Mouse (Mus musculus): ENCODE results near the gene Atg7. TPM values are rescaled to one million over a fixed set of nuclear protein-coding genes. Genes with fewer than 3 reads are reported as not detected.

Atg7 gene
- polyA plus RNA-seq, 1 experiment from 2014 or later, result 18.4 TPM

GRCm38 (mm10) chr6:114692691-114693090 lies 49.8 kb downstream of the Atg7 start:
- Histone ChIP-seq H3K9me3 (ENCODE audit: control insufficient read depth, low read length) (no peaks in the 10 kb centered on the region), H3K4me3 (replicated peaks; ENCODE audit: low read depth, low read length) (no peak overlapping the region), H3K4me2 (ENCODE audit: low read length) (no peak overlapping the region), H3K36me3 (ENCODE audit: control insufficient read depth, insufficient read depth, low read length) (no peaks in the 10 kb centered on the region), H3K9ac (replicated peaks; ENCODE audit: low read length) (no peak overlapping the region), H3K27ac (replicated peaks; ENCODE audit: low read depth, low read length) (peak overlapping the region; percentile 26; the same call in 1 of the 2 replicates), H3K27me3 (ENCODE audit: control insufficient read depth, insufficient read depth, low read length) (no peaks in the 10 kb centered on the region), H3K4me1 (ENCODE audit: control insufficient read depth, insufficient read depth, low read length) (no peaks in the 10 kb centered on the region)
- ATAC-seq (ENCODE audit: low FRiP score, low TSS enrichment), result no peak
- DNase-seq, result peak; percentile 49
- 78% methylated on average over 10 of the region's 10 CpGs for WGBS

GRCm38 (mm10) chr6:114697646-114698490 lies 55.0 kb downstream of the Atg7 start:
- Histone ChIP-seq H3K36me3 (ENCODE audit: control insufficient read depth, insufficient read depth, low read length) (no peaks in the 10 kb centered on the region), H3K4me2 (ENCODE audit: low read length) (no peak overlapping the region), H3K4me1 (ENCODE audit: control insufficient read depth, insufficient read depth, low read length) (no peaks in the 10 kb centered on the region), H3K27me3 (ENCODE audit: control insufficient read depth, insufficient read depth, low read length) (no peaks in the 10 kb centered on the region), H3K27ac (replicated peaks; ENCODE audit: low read depth, low read length) (no peak overlapping the region), H3K9ac (replicated peaks; ENCODE audit: low read length) (no peak overlapping the region), H3K9me3 (ENCODE audit: control insufficient read depth, low read length) (no peaks in the 10 kb centered on the region), H3K4me3 (replicated peaks; ENCODE audit: low read depth, low read length) (no peak overlapping the region)
- no peak; the same call in 1 of the 2 replicates for ATAC-seq (ENCODE audit: low FRiP score, low TSS enrichment)
- WGBS, result 43% methylated on average over 9 of the region's 9 CpGs
- peak; percentile 91 for DNase-seq

GRCm38 (mm10) chr6:114698578-114698977 lies 55.7 kb downstream of the Atg7 start:
- H3K9me3 ChIP-seq (ENCODE audit: control insufficient read depth, low read length), result no peaks in the 10 kb centered on the region
- no peaks in the 10 kb centered on the region for H3K4me1 ChIP-seq (ENCODE audit: control insufficient read depth, insufficient read depth, low read length)
- ATAC-seq (ENCODE audit: low FRiP score, low TSS enrichment) (no peak), DNase-seq (no peak)
- no peaks in the 10 kb centered on the region for H3K27me3 ChIP-seq (ENCODE audit: control insufficient read depth, insufficient read depth, low read length)
- H3K9ac ChIP-seq (replicated peaks; ENCODE audit: low read length), result no peak overlapping the region
- no peak overlapping the region for H3K4me3 ChIP-seq (replicated peaks; ENCODE audit: low read depth, low read length)
- H3K4me2 ChIP-seq (ENCODE audit: low read length), result no peak overlapping the region
- H3K27ac ChIP-seq (replicated peaks; ENCODE audit: low read depth, low read length), result no peak overlapping the region
- 65% methylated on average over 5 of the region's 5 CpGs for WGBS
- H3K36me3 ChIP-seq (ENCODE audit: control insufficient read depth, insufficient read depth, low read length), result no peaks in the 10 kb centered on the region

DNA sequence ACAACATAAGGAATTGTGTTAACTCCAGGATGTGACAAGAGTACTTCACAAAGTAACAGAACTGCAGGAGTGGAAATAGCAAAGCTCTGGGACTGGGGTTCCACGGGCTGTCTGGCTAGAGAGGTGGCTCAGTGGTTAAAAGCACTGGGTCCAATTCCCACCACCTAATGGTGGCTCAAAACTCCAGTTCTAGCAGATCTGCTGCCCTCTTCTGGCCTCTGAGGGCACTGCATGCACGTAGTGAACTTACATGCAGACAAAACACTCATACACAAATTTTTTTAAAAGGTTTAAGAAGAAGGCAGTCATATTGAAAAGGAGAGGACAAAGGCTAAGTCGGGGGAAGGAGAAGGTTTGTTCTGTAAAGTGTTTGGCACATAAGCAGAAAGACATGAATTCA lies 57.8 kb downstream of the Atg7 start:
- Histone ChIP-seq H3K4me3 (replicated peaks; ENCODE audit: low read depth, low read length) (no peak overlapping the region), H3K9ac (replicated peaks; ENCODE audit: low read length) (no peak overlapping the region), H3K4me2 (ENCODE audit: low read length) (no peak overlapping the region), H3K27me3 (ENCODE audit: control insufficient read depth, insufficient read depth, low read length) (no peaks in the 10 kb centered on the region), H3K27ac (replicated peaks; ENCODE audit: low read depth, low read length) (no peak overlapping the region), H3K9me3 (ENCODE audit: control insufficient read depth, low read length) (no peaks in the 10 kb centered on the region), H3K4me1 (ENCODE audit: control insufficient read depth, insufficient read depth, low read length) (no peaks in the 10 kb centered on the region), H3K36me3 (ENCODE audit: control insufficient read depth, insufficient read depth, low read length) (peaks cover 10% of the 10 kb centered on the region)
- 81% methylated on average over 3 of the region's 3 CpGs for WGBS
- DNase-seq (no peak), ATAC-seq (ENCODE audit: low FRiP score, low TSS enrichment) (no peak)

GRCm38 (mm10) chr6:114707032-114707431 lies 64.1 kb downstream of the Atg7 start:
- no peak for ATAC-seq (ENCODE audit: low FRiP score, low TSS enrichment)
- Histone ChIP-seq H3K27me3 (ENCODE audit: control insufficient read depth, insufficient read depth, low read length) (no peaks in the 10 kb centered on the region), H3K36me3 (ENCODE audit: control insufficient read depth, insufficient read depth, low read length) (peaks cover 15% of the 10 kb centered on the region)

DNA sequence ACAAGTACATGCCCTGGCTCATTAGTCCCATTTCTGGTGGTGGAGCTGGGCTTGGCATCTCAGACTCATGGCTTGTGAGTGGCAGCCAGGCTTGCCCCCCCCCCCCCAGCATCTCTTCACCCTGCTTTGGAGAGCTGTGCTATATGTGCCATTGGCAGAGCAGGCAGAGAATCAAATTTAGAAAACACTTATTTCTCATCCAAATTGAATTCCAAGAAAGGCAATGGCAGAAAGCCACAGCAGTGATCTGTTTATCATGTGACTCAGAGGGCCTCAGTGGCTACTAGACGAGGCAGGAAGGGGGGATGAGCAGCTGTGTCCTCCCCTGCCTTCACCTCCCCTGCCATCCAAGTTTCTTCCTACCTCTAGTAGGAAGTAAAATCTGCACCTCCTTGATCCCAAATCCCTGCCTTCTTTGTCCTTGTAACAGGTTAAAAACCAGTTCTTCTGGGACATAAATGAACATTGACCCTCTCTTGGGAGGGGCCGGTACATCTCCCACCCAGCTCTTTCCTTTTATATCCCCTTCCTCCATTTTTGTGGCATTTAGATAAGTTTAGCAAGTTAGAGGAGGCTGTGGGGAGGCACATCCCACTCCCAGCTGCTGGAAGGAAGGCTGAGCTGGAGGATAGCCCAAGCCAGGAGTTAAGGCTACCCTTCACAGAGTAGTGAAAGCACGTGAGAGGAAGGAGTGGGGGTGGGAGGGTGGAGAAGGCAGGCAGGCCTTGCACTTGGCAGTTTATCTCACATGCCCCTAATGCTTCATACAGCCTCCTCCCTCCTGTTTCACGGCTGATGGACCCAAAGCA lies 69.5 kb downstream of the Atg7 start:
- Histone ChIP-seq H3K9me3 (ENCODE audit: control insufficient read depth, low read length) (no peaks in the 10 kb centered on the region), H3K27ac (replicated peaks; ENCODE audit: low read depth, low read length) (no peak overlapping the region), H3K4me3 (replicated peaks; ENCODE audit: low read depth, low read length) (no peak overlapping the region), H3K4me1 (ENCODE audit: control insufficient read depth, insufficient read depth, low read length) (peaks cover 17% of the 10 kb centered on the region), H3K27me3 (ENCODE audit: control insufficient read depth, insufficient read depth, low read length) (no peaks in the 10 kb centered on the region), H3K36me3 (ENCODE audit: control insufficient read depth, insufficient read depth, low read length) (0 out of 2 replicates have a peak, but pooled peaks cover 4% of the 10 kb centered on the region), H3K9ac (replicated peaks; ENCODE audit: low read length) (no peak overlapping the region), H3K4me2 (ENCODE audit: low read length) (no peak overlapping the region)
- DNase-seq (no peak), ATAC-seq (ENCODE audit: low FRiP score, low TSS enrichment) (no peak)
- WGBS, result 61% methylated on average over 4 of the region's 4 CpGs

More at GRCm38 (mm10) chr6:114707032-114707431, 64.1 kb downstream of the Atg7 start:
- Histone ChIP-seq H3K9me3 (ENCODE audit: control insufficient read depth, low read length) (no peaks in the 10 kb centered on the region), H3K9ac (replicated peaks; ENCODE audit: low read length) (no peak overlapping the region), H3K4me2 (ENCODE audit: low read length) (no peak overlapping the region), H3K4me3 (replicated peaks; ENCODE audit: low read depth, low read length) (no peak overlapping the region), H3K27ac (replicated peaks; ENCODE audit: low read depth, low read length) (no peak overlapping the region), H3K4me1 (ENCODE audit: control insufficient read depth, insufficient read depth, low read length) (no peaks in the 10 kb centered on the region)
- 87% methylated on average over 3 of the region's 3 CpGs for WGBS
- no peak for DNase-seq

DNA sequence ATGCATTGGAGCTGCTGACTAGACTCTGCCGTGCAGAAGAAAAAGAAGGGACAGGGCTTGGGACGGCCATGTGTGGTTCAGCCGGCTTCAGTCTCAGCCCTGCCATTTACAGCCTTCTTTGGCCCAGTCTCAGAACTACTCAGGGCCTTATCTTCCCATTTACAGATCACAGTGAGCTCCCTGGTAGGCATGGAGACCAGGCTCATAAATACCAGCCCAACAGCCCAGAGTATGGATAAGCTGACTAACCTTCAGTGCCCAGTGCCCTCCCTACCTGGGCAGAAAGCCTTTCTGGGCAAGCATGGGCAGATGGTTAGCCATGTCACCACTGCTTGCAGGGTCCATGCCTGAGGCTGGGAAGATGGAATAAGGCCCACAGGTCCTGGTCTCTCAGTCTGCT lies 70.6 kb downstream of the Atg7 start:
- Histone ChIP-seq H3K9ac (replicated peaks; ENCODE audit: low read length) (no peak overlapping the region), H3K4me3 (replicated peaks; ENCODE audit: low read depth, low read length) (no peak overlapping the region), H3K27ac (replicated peaks; ENCODE audit: low read depth, low read length) (no peak overlapping the region), H3K4me1 (ENCODE audit: control insufficient read depth, insufficient read depth, low read length) (peaks cover 17% of the 10 kb centered on the region), H3K27me3 (ENCODE audit: control insufficient read depth, insufficient read depth, low read length) (no peaks in the 10 kb centered on the region), H3K4me2 (ENCODE audit: low read length) (no peak overlapping the region), H3K36me3 (ENCODE audit: control insufficient read depth, insufficient read depth, low read length) (0 out of 2 replicates have a peak, but pooled peaks cover 4% of the 10 kb centered on the region), H3K9me3 (ENCODE audit: control insufficient read depth, low read length) (no peaks in the 10 kb centered on the region)
- 87% methylated on average over 3 of the region's 3 CpGs for WGBS
- no peak for DNase-seq
- no peak for ATAC-seq (ENCODE audit: low FRiP score, low TSS enrichment)

- Histone ChIP-seq H3K36me3 (ENCODE audit: control insufficient read depth, insufficient read depth, low read length) (0 out of 2 replicates have a peak, but pooled peaks cover 4% of the 10 kb centered on the region), H3K27ac (replicated peaks; ENCODE audit: low read depth, low read length) (0 out of 2 replicates have a peak overlapping the region, but pooled peaks have one; percentile 26), H3K4me2 (ENCODE audit: low read length) (no peak overlapping the region), H3K27me3 (ENCODE audit: control insufficient read depth, insufficient read depth, low read length) (no peaks in the 10 kb centered on the region), H3K4me3 (replicated peaks; ENCODE audit: low read depth, low read length) (no peak overlapping the region), H3K9ac (replicated peaks; ENCODE audit: low read length) (no peak overlapping the region), H3K9me3 (ENCODE audit: control insufficient read depth, low read length) (no peaks in the 10 kb centered on the region), H3K4me1 (ENCODE audit: control insufficient read depth, insufficient read depth, low read length) (peaks cover 17% of the 10 kb centered on the region)
- no peak for ATAC-seq (ENCODE audit: low FRiP score, low TSS enrichment)
- 11% methylated on average over 5 of the region's 5 CpGs for WGBS
- peak; percentile 47 for DNase-seq
Measured at GRCm38 (mm10) chr6:114714654-114715053, 71.8 kb downstream of the Atg7 start.

Measured in midbrain, embryonic 14.5 days (tissue).